Mouse (Mus musculus) olfactory bulb, adult 2 months (tissue): ENCODE data around the gene Scn3b. TPM values are rescaled to one million over a fixed set of nuclear protein-coding genes. Genes with fewer than 3 reads are reported as not detected.

ENCODE experiments used
- H3K27ac ChIP-seq: fragments of 200-500 bp; 2 replicates; pipeline ENCODE4 v1.5.1; 2012; ENCODE audit warnings: low read depth, low read length; ENCODE audit not compliant: insufficient read depth
- H3K4me1 ChIP-seq: fragments of 200-500 bp; 2 replicates; pipeline ENCODE4 v1.6.1; 2012; ENCODE audit warnings: low read length; ENCODE audit not compliant: control insufficient read depth, insufficient read depth
- H3K4me3 ChIP-seq: fragments of 200-500 bp; 2 replicates; pipeline ENCODE4 v1.5.1; 2012; ENCODE audit warnings: mild to moderate bottlenecking, low read depth, low read length, moderate library complexity; ENCODE audit not compliant: insufficient read depth
- CTCF ChIP-seq: fragments of 200-500 bp; IDR thresholded peaks from 2 replicates; pipeline ENCODE4 v1.5.1; 2012; ENCODE audit warnings: low read depth, mild to moderate bottlenecking, low read length, moderate library complexity; ENCODE audit not compliant: insufficient read depth
- POLR2A ChIP-seq: fragments of 200-500 bp; IDR thresholded peaks from 2 replicates; pipeline ENCODE4 v1.6.1; 2012; ENCODE audit warnings: mild to moderate bottlenecking, low read depth, low read length, moderate library complexity; ENCODE audit not compliant: insufficient read depth
- WGBS: fragments of 180-500 bp; shearing (Covaris S2); methylation state at CpG from one replicate; pipeline ENCODE4 v1.1.7; 2018; 5-methylcytosine and 5-hydroxymethylcytosine counted together
- polyA plus RNA-seq: library from polyadenylated mRNA; stranded (reverse); fragments of >200 nt; gene quantifications from 2 replicates; pipeline ENCODE4 v1.2.4, GENCODE M21; 2012; ENCODE audit warnings: low replicate concordance; ENCODE audit not compliant: missing spikeins, insufficient read depth, insufficient read length

The Scn3b gene
- not detected in 2 replicates for polyA plus RNA-seq

DNA sequence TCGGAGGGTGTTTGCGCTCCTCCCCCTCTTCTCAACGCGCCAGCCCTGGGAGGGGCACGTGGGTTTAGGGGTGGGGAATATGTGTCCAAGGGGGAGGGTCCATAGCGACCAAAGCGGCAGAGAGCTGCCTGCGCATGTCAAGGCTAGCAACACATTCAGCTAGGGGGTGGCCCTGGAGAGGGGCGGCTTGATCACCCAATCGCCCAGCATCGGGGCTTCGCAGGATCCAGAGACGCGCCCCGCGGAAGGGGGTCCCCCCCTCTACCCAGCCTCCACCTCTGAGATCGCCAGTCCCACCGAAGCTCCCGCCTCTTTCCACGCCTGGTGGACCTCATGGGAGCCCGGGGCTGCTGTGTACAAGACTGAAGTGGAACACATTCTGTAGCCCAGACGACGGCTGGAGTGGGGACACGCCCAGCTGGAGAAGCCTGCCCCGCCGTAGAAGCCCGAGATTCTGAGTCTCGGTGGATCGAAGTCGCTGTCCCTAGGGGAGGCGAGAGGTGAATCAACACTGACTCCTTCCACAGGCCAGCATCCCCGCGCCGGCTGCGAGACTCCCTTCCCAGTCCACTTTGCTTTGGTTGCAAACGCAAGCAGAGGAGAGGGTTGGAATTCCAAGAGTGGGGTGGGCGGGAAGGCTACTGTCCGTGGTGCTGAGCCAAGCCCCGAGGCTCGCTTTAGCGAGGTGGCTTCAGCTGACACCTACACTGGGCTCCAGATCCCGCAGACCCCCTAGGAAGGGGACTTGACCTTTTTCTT, at the start of gene Scn3b:
Gene Scn3b (plus strand): TSS at position 115 of the 759 bp plus-strand sequence.
- H3K4me3 ChIP-seq, result peak within 1 kb of the TSS; percentile 83

DNA sequence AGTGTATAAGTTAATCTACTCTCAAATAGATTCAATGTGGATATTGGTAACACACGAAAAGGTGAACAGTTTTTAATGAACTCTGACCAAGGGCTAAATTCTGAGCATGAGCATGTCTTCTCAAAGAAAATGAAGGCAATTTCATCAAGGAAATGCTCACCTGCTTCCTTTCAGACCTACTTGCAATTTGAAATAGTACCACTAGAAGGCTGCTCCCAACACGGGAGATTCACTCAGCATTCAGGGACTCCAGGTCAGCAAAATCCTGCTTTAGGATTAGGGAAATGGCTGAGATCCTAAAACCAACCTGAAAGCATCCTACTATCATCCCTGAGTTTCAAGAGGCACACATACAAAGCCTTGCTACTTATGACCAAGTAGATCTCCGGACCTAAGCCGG, 44.7 kb upstream of the Scn3b start:
- H3K27ac ChIP-seq, result no peak overlapping the region
- H3K4me1 ChIP-seq, result no peaks in the 10 kb centered on the region
- no peak overlapping the region for H3K4me3 ChIP-seq
- WGBS, result 72% methylated on average over 4 of the region's 4 CpGs
- TF ChIP-seq POLR2A (no peak), CTCF (no peak)

More for the DNA sequence above, at the start of gene Scn3b:
- H3K27ac ChIP-seq, result peak within 1 kb of the TSS; percentile 97
- WGBS, result under 1% methylated on average over 42 of the region's 42 CpGs
- H3K4me1 ChIP-seq, result peaks cover 19% of the 10 kb centered on the region
- TF ChIP-seq POLR2A, result no peak
- no peak for TF ChIP-seq CTCF

- Histone ChIP-seq H3K27ac (no peak overlapping the region), H3K4me3 (no peak overlapping the region), H3K4me1 (no peaks in the 10 kb centered on the region)
- TF ChIP-seq CTCF (no peak), POLR2A (no peak)
- WGBS, result 61% methylated on average over 10 of the region's 10 CpGs
Measured at GRCm38 (mm10) chr9:40227874-40228789, 40.9 kb upstream of the Scn3b start.

DNA sequence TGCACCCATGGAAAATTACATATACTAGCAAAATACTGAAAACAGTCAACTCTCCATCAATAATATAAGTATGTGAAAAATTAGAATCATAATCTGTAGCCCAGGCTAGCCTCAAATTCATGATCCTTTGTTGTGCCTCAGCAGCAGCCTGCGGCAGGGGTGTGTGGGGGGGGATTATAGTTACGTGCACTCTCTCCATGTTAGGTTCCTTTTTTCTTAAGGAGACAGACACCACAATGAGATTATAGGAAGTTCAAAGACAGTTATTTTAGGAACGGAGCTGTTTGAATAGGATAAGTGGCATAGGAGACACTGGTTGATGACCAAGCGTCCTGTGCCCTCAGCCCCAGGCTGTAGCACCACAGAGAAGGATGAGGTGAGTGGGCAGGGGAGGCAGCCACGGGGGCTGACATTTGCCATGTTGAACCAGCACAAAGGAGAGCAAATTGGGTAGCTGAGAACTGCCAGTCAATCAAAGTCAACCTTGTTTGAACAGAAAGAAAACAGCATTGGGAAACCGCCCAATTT, 40.1 kb upstream of the Scn3b start:
- no peak overlapping the region for H3K4me3 ChIP-seq
- H3K4me1 ChIP-seq, result no peaks in the 10 kb centered on the region
- no peak overlapping the region for H3K27ac ChIP-seq
- no peak for TF ChIP-seq CTCF
- no peak for TF ChIP-seq POLR2A
- WGBS, result 38% methylated on average over 6 of the region's 6 CpGs

- H3K27ac ChIP-seq, result no peak overlapping the region
- no peaks in the 10 kb centered on the region for H3K4me1 ChIP-seq
- TF ChIP-seq POLR2A, result no peak
- no peak for TF ChIP-seq CTCF
- 77% methylated on average over 5 of the region's 5 CpGs for WGBS
- H3K4me3 ChIP-seq, result no peak overlapping the region
Measured at GRCm38 (mm10) chr9:40229479-40229878, 39.5 kb upstream of the Scn3b start.

GRCm38 (mm10) chr9:40231019-40231418, 38.0 kb upstream of the Scn3b start:
- whole genome bisulfite sequencing, result 80% methylated on average over 3 of the region's 3 CpGs

GRCm38 (mm10) chr9:40234233-40235072, 34.6 kb upstream of the Scn3b start:
- H3K4me1 ChIP-seq, result no peaks in the 10 kb centered on the region
- H3K4me3 ChIP-seq, result no peak overlapping the region
- H3K27ac ChIP-seq, result no peak overlapping the region
- WGBS, result 76% methylated on average over 10 of the region's 10 CpGs
- TF ChIP-seq CTCF (no peak), POLR2A (no peak)

More at GRCm38 (mm10) chr9:40231019-40231418, 38.0 kb upstream of the Scn3b start:
- Histone ChIP-seq H3K4me3 (no peak overlapping the region), H3K27ac (no peak overlapping the region), H3K4me1 (no peaks in the 10 kb centered on the region)
- no peak for TF ChIP-seq CTCF
- no peak for TF ChIP-seq POLR2A

GRCm38 (mm10) chr9:40235220-40235619, 33.8 kb upstream of the Scn3b start:
- no peak overlapping the region for H3K27ac ChIP-seq
- H3K4me1 ChIP-seq, result peaks cover under 1% of the 10 kb centered on the region; the same call in 1 of the 2 replicates
- TF ChIP-seq POLR2A (no peak), CTCF (no peak)
- WGBS, result 87% methylated on average over 7 of the region's 7 CpGs
- no peak overlapping the region for H3K4me3 ChIP-seq
